Mouse (Mus musculus) small intestine, adult 2 months (tissue): ENCODE data around the gene Hinfp. TPM values are rescaled to one million over a fixed set of nuclear protein-coding genes. Genes with fewer than 3 reads are reported as not detected.
"Not testable (repeated sequence)": the region's sequence is repeated elsewhere in the genome, so short reads cannot be mapped to it uniquely, and the experiment has no call there.

ENCODE experiments used
- H3K27ac ChIP-seq: fragments of 200-500 bp; 2 replicates; pipeline ENCODE4 v1.5.1; 2012; ENCODE audit warnings: low read depth, low read length, control low read depth, inconsistent platforms; ENCODE audit not compliant: insufficient read depth
- H3K27me3 ChIP-seq: fragments of 200-500 bp; 2 replicates; pipeline ENCODE4 v1.6.1; 2012; ENCODE audit warnings: mild to moderate bottlenecking, moderate library complexity, low read length, inconsistent platforms; ENCODE audit not compliant: control insufficient read depth, insufficient read depth
- H3K36me3 ChIP-seq: fragments of 200-500 bp; 2 replicates; pipeline ENCODE4 v1.6.1; 2012; ENCODE audit warnings: mild to moderate bottlenecking, low read length, control low read depth, inconsistent platforms; ENCODE audit not compliant: control insufficient read depth, insufficient read depth
- H3K4me1 ChIP-seq: fragments of 200-500 bp; 2 replicates; pipeline ENCODE4 v1.6.1; 2012; ENCODE audit warnings: low read length, inconsistent platforms, mixed read lengths; ENCODE audit not compliant: control insufficient read depth, insufficient read depth, insufficient read length
- H3K4me3 ChIP-seq: fragments of 200-500 bp; 2 replicates; pipeline ENCODE4 v1.5.1; 2012; ENCODE audit warnings: low read depth, mild to moderate bottlenecking, control low read depth, inconsistent platforms, low read length, moderate library complexity
- CTCF ChIP-seq: fragments of 200-500 bp; IDR thresholded peaks from 2 replicates; pipeline ENCODE4 v1.5.1; 2012; ENCODE audit warnings: low read depth, mild to moderate bottlenecking, control low read depth, inconsistent platforms, low read length, moderate library complexity, mixed read lengths; ENCODE audit not compliant: insufficient replicate concordance, insufficient read length; ENCODE audit errors: extremely low read depth
- POLR2A ChIP-seq: fragments of 200-500 bp; IDR thresholded peaks from 2 replicates; pipeline ENCODE4 v1.6.1; 2012; ENCODE audit warnings: low read depth, mild to moderate bottlenecking, control low read depth, inconsistent platforms, low read length, moderate library complexity
- WGBS: fragments of 180-500 bp; shearing (Covaris S2); methylation state at CpG from one replicate; pipeline ENCODE4 v1.1.7; 2018; 5-methylcytosine and 5-hydroxymethylcytosine counted together
- polyA plus RNA-seq: library from polyadenylated mRNA; depleted of rRNA; stranded (reverse); fragments of >200 nt; gene quantifications from 2 replicates; pipeline ENCODE4 v1.2.3, GENCODE M21; 2012

Hinfp gene
- polyA plus RNA-seq, 1 experiment = 20.8 TPM

GRCm38 (mm10) chr9:44337436-44338169 is 32.1 kb upstream of the Hinfp start:
- no peak for TF ChIP-seq CTCF
- no peak for TF ChIP-seq POLR2A
- Histone ChIP-seq H3K27ac (no peak overlapping the region), H3K4me1 (peaks cover 4% of the 10 kb centered on the region), H3K4me3 (no peak overlapping the region), H3K27me3 (no peaks in the 10 kb centered on the region), H3K36me3 (peaks cover 15% of the 10 kb centered on the region)
- 60% methylated on average over 9 of the region's 9 CpGs for WGBS

- no peaks in the 10 kb centered on the region for H3K27me3 ChIP-seq
- H3K27ac ChIP-seq = no peak overlapping the region
- peaks cover 2% of the 10 kb centered on the region; the same call in 1 of the 2 replicates for H3K4me1 ChIP-seq
- WGBS = 49% methylated on average over 3 of the region's 3 CpGs
- TF ChIP-seq POLR2A (no peak), CTCF (no peak)
- no peak overlapping the region for H3K4me3 ChIP-seq
- peaks cover 19% of the 10 kb centered on the region for H3K36me3 ChIP-seq
Measured at GRCm38 (mm10) chr9:44336964-44337363, 31.5 kb upstream of the Hinfp start.

GRCm38 (mm10) chr9:44336513-44336912 is 31.0 kb upstream of the Hinfp start:
- H3K27ac ChIP-seq, H3K27me3 ChIP-seq, H3K4me1 ChIP-seq: not testable (repeated sequence)
- peaks cover 24% of the 10 kb centered on the region for H3K36me3 ChIP-seq
- H3K4me3 ChIP-seq = peak overlapping the region; percentile 35
- 28% methylated on average over 4 of the region's 4 CpGs for WGBS

GRCm38 (mm10) chr9:44336093-44336406 is 30.6 kb upstream of the Hinfp start:
- 4% methylated on average over 5 of the region's 5 CpGs for WGBS
- Histone ChIP-seq H3K36me3 (peaks cover 26% of the 10 kb centered on the region), H3K27me3 (no peaks in the 10 kb centered on the region), H3K27ac (no peak overlapping the region), H3K4me3 (peak overlapping the region; percentile 75), H3K4me1 (peaks cover 2% of the 10 kb centered on the region; the same call in 1 of the 2 replicates)
- TF ChIP-seq CTCF (no peak), POLR2A (no peak)

GRCm38 (mm10) chr9:44335331-44336092 is 30.0 kb upstream of the Hinfp start:
- peaks cover 2% of the 10 kb centered on the region; the same call in 1 of the 2 replicates for H3K4me1 ChIP-seq
- TF ChIP-seq CTCF (no peak), POLR2A (no peak; the same call in 1 of the 2 replicates)
- H3K27me3 ChIP-seq = no peaks in the 10 kb centered on the region
- under 1% methylated on average over 50 of the region's 50 CpGs for WGBS
- H3K36me3 ChIP-seq = peaks cover 26% of the 10 kb centered on the region
- peak overlapping the region; percentile 75 for H3K4me3 ChIP-seq
- H3K27ac ChIP-seq = peak overlapping the region; percentile 74

- TF ChIP-seq CTCF (peak; percentile 36; the same call in 1 of the 2 replicates), POLR2A (peak; percentile 100)
- Histone ChIP-seq H3K4me1 (peaks cover 2% of the 10 kb centered on the region; the same call in 1 of the 2 replicates), H3K36me3 (peaks cover 25% of the 10 kb centered on the region), H3K27ac (peak within 1 kb of the TSS; percentile 74), H3K27me3 (no peaks in the 10 kb centered on the region), H3K4me3 (peak within 1 kb of the TSS; percentile 75)
- WGBS = under 1% methylated on average over 91 of the region's 91 CpGs
Measured at GRCm38 (mm10) chr9:44334396-44335330, 29.2 kb upstream of the Hinfp start, which contains the start of gene H2afx. TSS of gene H2afx (plus strand) at chr9:44334694.
